Mouse (Mus musculus) liver, adult 2 months (tissue): ENCODE measurements around the gene Psmb3. TPM values are rescaled to one million over a fixed set of nuclear protein-coding genes. Genes with fewer than 3 reads are reported as not detected.

Source experiments
- DNase-seq: peaks from one replicate; pipeline ENCODE4 v3.0.0-alpha.2; 2011; ENCODE audit warnings: low read depth, low spot score; ENCODE audit errors: extremely low read depth
- H3K27ac ChIP-seq: fragments of 200-500 bp; replicated peaks from 2 replicates; pipeline ENCODE4 v1.5.1; 2012; ENCODE audit warnings: low read depth, mild to moderate bottlenecking, control low read depth, inconsistent platforms, low read length; ENCODE audit not compliant: insufficient read depth
- H3K27me3 ChIP-seq: fragments of 200-500 bp; 2 replicates; pipeline ENCODE4 v1.6.1; 2012; ENCODE audit warnings: mild to moderate bottlenecking, moderate library complexity, low read length, inconsistent platforms; ENCODE audit not compliant: control insufficient read depth, insufficient read depth
- H3K36me3 ChIP-seq: fragments of 200-500 bp; 2 replicates; pipeline ENCODE4 v1.6.1; 2012; ENCODE audit warnings: low read length, inconsistent platforms; ENCODE audit not compliant: control insufficient read depth, insufficient read depth
- H3K4me1 ChIP-seq: fragments of 200-500 bp; 2 replicates; pipeline ENCODE4 v1.6.1; 2011; ENCODE audit warnings: low read length; ENCODE audit not compliant: control insufficient read depth, insufficient read depth
- H3K4me3 ChIP-seq: fragments of 200-500 bp; 2 replicates; pipeline ENCODE4 v1.5.1; 2011; ENCODE audit warnings: low read depth, mild to moderate bottlenecking, control low read depth, low read length, moderate library complexity; ENCODE audit not compliant: insufficient read depth
- H3K79me2 ChIP-seq: fragments of 200-500 bp; 2 replicates; pipeline ENCODE4 v1.6.1; 2012; ENCODE audit warnings: inconsistent platforms, mild to moderate bottlenecking, low read length, moderate library complexity; ENCODE audit not compliant: control insufficient read depth, insufficient read depth
- H3K9ac ChIP-seq: fragments of 200-500 bp; 2 replicates; pipeline ENCODE4 v1.6.1; 2012; ENCODE audit warnings: low read depth, mild to moderate bottlenecking, control low read depth, inconsistent platforms, low read length
- CTCF ChIP-seq: fragments of 200-500 bp; IDR thresholded peaks from 2 replicates; pipeline ENCODE4 v1.5.1; 2011; ENCODE audit warnings: low read depth, low read length, control low read depth
- POLR2A ChIP-seq: fragments of 200-500 bp; IDR thresholded peaks from 2 replicates; pipeline ENCODE4 v1.6.1; 2011; ENCODE audit warnings: low read length, control low read depth; ENCODE audit not compliant: insufficient read depth; ENCODE audit errors: extremely low read depth
- WGBS: fragments of 180-500 bp; shearing (Covaris S2); methylation state at CpG from one replicate; pipeline ENCODE4 v1.1.7; 2018; 5-methylcytosine and 5-hydroxymethylcytosine counted together
- polyA plus RNA-seq: library from polyadenylated mRNA; depleted of rRNA; stranded (reverse); fragments of >200 nt; gene quantifications from 2 replicates; pipeline ENCODE4 v1.2.3, GENCODE M21; 2012
- total RNA-seq: library from RNA; depleted of rRNA; stranded (reverse); fragments of >200 nt; gene quantifications from 2 replicates; pipeline ENCODE4 v1.2.3, GENCODE M21; 2014

Psmb3 gene
- total and polyA plus RNA-seq, 2 experiments, result 281 to 299 TPM

DNA sequence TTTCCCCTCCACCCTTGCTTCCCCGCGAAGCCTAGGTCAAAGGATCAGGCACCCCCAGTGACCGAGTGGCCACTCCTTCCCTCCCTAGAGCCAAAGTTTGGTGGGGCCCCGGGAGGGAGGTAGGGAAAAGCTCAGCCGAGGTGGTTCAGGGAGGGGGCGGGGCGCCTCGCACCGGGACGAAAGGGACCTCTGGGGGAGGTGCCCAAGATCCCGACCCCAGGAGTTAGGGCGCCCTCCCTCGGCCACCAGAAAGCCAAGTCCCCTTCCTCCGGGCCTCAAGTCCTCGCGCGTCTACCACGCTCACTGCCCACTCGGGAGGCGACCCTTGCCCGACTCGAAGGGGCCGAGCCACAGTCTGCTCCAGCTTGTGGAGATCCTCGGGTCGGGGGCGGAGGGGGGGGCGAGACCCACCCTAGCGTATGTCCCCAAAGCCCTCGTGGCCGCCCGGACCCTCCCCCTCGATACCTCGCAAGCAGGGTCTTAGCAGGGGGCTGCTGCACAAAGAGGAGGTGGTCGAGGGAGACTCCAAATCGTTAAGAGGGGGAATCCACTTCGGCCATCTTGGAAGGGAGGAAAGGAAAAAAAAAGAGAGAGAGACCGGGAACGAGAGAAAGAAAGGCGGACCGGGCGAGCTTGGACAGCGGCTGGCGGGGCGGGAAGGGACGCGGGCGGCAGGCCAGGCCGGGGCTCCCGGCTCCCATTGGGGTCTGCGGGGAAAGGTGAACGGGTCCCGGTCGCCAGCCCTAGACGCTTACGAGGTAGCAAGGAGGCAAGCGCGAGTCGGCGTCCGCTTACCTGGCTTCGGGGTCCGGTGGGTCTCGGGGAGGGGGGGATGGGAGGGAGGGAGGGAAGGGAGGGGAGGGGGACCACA lies 4.2 kb upstream of the Psmb3 start:
- Histone ChIP-seq H3K27ac (no peak overlapping the region), H3K4me3 (peak overlapping the region; percentile 76), H3K4me1 (peaks cover 6% of the 10 kb centered on the region; the same call in 1 of the 2 replicates), H3K36me3 (no peaks in the 10 kb centered on the region), H3K79me2 (peaks cover 4% of the 10 kb centered on the region; the same call in 1 of the 2 replicates), H3K27me3 (no peaks in the 10 kb centered on the region), H3K9ac (peak overlapping the region; percentile 64)
- no peak for DNase-seq
- 2% methylated on average over 61 of the region's 63 CpGs for WGBS
- TF ChIP-seq POLR2A (no peak), CTCF (peak; percentile 14; the same call in 1 of the 2 replicates)

DNA sequence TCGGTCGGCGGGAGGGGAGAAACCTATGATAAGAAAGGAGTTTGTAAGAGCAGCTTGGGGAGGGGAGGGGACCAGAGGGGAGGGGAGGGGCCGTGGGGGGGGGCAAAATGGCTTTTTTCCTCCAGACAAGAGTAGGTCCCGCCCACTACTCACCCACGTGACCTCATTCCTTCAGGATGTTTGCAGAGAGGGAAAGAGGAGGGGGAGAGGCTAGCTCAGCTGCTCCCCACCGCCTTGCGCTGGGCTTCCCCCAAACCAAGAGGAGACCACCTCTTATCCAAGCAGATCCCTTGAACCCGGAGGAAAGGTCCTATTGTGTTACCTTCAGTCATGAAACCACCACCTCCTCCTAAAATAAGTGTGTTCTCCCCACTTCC lies 3.6 kb upstream of the Psmb3 start:
- H3K27me3 ChIP-seq, result no peaks in the 10 kb centered on the region
- H3K36me3 ChIP-seq, result no peaks in the 10 kb centered on the region
- peak; percentile 48 for DNase-seq
- peaks cover 11% of the 10 kb centered on the region for H3K4me1 ChIP-seq
- peak overlapping the region; percentile 69 for H3K27ac ChIP-seq
- peak overlapping the region; percentile 86 for H3K9ac ChIP-seq
- 0 out of 2 replicates have a peak, but pooled peaks have one; percentile 34 for TF ChIP-seq POLR2A
- TF ChIP-seq CTCF, result no peak
- H3K79me2 ChIP-seq, result peaks cover 10% of the 10 kb centered on the region; the same call in 1 of the 2 replicates
- H3K4me3 ChIP-seq, result peak overlapping the region; percentile 76
- WGBS, result 2% methylated on average over 5 of the region's 9 CpGs

DNA sequence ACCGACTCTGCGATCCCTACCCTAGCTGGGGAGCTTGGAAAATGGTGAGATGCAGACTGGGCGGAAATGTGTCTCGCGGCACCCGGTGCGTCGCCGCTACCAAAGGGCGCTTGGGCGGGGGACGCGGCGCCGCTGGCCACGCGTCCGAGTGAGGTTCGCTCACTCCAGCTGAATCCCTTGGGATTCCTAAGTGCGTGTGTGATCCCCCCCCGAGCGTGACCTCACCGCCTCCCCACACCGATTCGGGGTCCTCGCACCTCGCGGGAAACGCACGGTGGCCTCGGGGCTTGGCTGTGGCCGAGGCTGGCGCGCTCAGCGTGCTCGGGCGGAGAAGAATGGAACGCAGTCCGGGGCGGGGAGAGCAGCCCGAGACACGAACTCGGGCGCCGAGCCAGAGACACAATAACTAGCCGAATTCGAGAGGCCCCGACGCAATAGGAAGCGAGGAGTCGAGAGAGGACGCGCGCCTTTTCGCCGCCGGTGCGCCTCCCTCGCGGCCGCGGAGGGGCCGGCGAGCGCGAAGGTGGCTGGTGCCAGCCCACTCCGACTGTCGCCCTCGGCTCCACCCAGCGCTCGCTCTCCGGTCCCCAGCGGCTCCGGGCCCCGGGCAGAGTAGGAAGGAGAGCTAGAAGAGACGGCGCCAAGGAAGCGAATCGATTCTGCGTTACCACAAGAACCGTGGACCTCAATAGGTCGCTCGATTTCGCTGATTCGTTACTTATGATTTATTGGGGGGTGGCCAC lies 3.0 kb upstream of the Psmb3 start, which contains the start of gene Pcgf2:
Pcgf2 (minus strand) TSS at position 495 of the 743 bp plus-strand sequence.
- peak within 1 kb of the TSS; percentile 76 for H3K4me3 ChIP-seq
- peak within 1 kb of the TSS; percentile 69 for H3K27ac ChIP-seq
- no peaks in the 10 kb centered on the region for H3K36me3 ChIP-seq
- TF ChIP-seq CTCF, result no peak
- TF ChIP-seq POLR2A, result 0 out of 2 replicates have a peak, but pooled peaks have one; percentile 41
- H3K4me1 ChIP-seq, result peaks cover 10% of the 10 kb centered on the region
- peak; percentile 47 for DNase-seq
- no peaks in the 10 kb centered on the region for H3K27me3 ChIP-seq
- H3K9ac ChIP-seq, result peak within 1 kb of the TSS; percentile 86
- WGBS, result under 1% methylated on average over 85 of the region's 85 CpGs
- peaks cover 12% of the 10 kb centered on the region; the same call in 1 of the 2 replicates for H3K79me2 ChIP-seq

DNA sequence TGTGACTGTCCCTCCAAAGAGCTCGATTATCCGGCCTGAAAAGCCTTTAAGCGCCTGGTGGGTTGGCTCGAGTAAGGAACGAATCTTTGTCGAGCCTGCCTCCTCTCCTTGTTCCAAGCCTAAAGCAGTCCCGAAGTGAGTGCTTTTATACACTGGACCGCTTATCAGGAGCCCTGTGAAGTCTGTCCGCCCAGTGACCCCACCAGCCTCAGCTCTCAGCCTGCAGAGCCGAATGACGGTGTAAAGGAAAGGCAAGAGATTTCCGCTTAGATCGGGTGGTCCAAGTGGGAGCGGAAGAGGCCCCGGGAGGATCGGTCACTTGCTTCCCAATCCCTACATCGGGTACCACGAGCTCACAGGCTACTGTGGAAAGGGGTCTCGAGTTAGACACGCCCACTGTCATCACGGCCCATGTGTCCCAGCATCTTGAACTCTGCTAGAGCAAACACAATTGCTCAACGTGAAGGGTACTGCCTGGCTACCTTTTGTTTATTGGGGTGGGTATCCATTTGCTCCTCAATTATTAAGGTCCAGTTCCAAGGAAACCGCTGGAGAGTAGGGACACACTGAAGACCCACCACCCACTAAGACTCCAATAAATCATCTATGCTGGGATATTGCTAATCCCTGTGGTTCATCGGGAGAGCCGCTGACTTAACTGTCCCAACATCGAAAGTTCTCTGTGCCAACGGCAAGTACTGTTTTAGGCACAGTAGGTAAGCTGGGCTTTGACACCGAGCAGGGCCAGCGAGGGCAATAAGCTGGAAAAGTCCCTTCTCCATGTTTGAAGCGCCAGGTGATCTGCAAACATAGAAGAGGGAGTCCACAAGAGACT lies 2.2 kb upstream of the Psmb3 start:
- 24% methylated on average over 30 of the region's 30 CpGs for WGBS
- peaks cover 9% of the 10 kb centered on the region for H3K4me1 ChIP-seq
- peak overlapping the region; percentile 86 for H3K9ac ChIP-seq
- H3K36me3 ChIP-seq, result no peaks in the 10 kb centered on the region; the same call in 1 of the 2 replicates
- H3K79me2 ChIP-seq, result peaks cover 12% of the 10 kb centered on the region; the same call in 1 of the 2 replicates
- DNase-seq, result peak; percentile 30
- H3K27me3 ChIP-seq, result no peaks in the 10 kb centered on the region
- TF ChIP-seq CTCF (no peak), POLR2A (0 out of 2 replicates have a peak, but pooled peaks have one; percentile 31)
- peak overlapping the region; percentile 76 for H3K4me3 ChIP-seq
- H3K27ac ChIP-seq, result peak overlapping the region; percentile 69
